Mouse (Mus musculus) frontal cortex, postnatal 10 days (tissue): ENCODE measurements at regions not wholly inside any gene's neighbourhood (a gene's known extent, or its start where the extent isn't known, plus 50 kb on each side); places are given as distances from the start of the nearest gene placed in this dataset.
A peak's percentile ranks its signal among the peaks of the same experiment; 100 is the strongest.

Source experiments
- DNase-seq, 2 experiments: peaks; one replicate each; pipeline ENCODE4 v3.0.0; 2022; ENCODE audit warnings: low spot score in 2 of 2, mixed read lengths in 1 of 2

DNA sequence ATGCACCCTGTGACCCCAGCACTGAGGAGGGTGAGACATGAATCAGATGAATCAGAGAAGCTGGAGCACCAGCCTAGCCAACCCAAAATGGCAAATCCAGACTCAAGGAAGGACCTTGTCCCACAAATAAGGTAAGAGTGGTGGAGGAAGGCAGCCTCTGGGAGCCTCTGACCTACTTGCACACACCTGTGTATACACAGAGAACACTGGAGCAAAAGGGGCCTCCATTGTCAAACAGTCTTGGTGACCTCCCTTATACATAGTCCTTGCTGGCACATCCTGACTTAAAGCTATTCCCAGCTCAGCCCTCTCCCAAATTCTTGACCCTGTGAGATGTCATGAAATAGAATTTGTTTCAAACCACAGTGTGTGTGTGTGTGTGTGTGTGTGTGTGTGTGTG lies 57.1 kb downstream of the Inhbb start:
- DNase-seq, result no peak

DNA sequence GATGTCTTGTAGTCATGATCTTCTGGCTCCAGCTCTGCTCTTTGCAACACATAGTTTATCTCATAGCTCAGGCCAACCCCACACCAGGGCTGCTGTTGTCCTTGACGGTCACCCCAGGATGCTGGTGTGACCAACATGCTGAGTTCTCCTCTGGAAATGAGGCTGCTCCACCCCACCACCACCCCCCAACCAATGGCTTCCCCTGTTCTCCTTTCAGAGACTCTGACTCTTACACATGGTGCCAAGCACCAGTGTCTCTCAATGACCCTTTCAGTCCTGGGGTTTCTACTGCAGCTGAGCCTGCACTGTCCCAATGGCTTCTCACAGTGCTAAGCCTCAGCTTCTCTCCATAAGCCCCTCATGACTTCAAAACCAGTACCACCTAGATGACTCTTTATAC lies 64.0 kb downstream of the Inhbb start:
- no peak for DNase-seq

DNA sequence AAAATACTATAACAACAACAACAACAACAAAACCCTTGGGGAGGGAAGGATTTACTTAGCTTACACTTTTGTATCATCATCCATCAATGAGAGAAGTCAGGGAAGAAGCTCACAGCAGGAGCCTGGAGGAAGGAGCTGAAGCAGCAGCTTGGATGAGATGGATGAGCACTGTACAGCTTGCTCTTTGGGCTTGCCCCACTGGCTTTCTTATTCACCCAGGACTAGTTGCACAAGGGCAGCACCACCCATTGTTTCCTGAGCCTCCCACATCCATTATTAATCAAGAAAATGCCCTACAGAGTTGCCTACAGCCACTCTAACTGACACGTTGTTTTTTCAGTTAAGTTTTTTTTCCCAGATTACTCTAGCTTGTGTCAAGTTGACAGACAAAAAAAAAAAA lies 65.1 kb downstream of the Inhbb start:
- DNase-seq, result no peak

DNA sequence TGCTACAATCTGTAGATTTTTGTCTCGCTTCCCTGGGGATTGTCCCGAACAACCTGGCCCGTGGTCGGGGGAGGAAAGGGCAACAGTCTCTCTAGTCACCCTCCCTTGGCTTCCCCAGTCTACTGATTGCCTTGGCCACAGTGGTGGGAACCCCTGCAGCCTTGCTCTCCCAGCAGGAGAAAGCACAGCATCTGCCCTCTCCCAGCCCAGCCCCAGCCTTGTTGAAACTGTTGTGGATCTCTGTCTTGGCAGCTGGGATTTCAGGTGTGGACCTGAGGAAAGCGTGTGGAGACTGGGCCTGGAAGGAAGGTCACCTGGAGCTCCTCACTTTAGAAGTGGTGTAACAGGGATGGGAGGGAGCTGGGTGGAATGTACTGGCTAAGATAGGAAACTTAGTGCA lies 66.6 kb downstream of the Inhbb start:
- no peak for DNase-seq

DNA sequence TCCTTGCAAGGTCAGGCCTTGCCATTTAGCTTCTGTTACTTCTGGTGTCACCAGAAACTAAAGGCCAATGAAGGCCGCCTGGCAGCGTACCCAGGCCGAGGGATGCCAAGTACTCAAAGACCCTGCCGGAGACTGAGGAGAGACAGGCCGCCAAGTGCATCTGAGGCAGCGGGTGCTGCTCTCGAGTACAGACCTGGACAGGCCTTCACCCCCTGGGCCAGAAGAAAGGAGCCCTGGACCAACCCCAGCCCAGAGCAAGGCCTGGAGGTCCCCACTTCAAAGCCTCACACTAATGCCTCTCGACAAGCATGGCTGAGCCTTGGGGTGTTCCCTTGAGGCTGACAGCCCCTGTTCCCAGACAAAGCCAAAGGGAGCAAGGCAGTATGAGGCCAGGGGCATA lies 70.5 kb downstream of the Inhbb start:
- no peak for DNase-seq

DNA sequence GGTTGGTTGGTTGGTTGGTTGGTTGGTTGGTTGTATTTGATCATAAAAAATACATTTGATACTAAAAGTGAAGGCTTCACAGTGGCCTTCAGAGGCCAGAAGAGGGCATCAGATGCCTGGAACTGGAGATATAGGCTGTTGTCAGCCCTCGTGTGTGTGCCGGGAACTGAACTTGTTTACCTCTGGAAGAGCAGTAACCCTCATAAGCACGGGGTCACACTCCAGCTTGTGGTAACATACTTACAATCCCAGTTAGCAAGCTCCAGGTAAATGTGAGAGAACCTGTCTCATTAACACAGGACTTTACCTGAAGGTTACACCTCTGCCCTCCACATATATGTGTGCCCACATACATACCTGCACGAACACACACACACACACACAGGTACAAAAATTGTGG lies 71.2 kb downstream of the Inhbb start:
- DNase-seq, result no peak

DNA sequence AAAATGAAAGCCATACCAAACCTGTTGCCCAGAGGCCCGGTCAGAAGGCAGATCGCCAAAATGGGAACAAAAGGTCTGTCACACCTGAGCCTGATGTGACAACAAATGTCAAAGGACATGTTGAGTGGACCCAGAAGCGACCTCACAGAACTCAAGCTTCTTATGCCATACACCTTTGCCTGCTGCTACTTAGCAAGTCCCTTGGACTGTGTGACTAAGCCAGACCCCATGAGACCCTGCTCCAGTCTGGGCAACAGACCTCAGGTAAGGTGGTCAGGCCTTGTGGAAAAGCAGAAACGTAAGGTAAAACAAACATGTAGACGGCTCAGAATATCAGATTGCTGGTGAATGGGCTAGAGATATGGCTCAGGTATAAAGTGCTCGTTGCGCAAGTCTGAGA lies 71.8 kb downstream of the Inhbb start:
- DNase-seq, result no peak

DNA sequence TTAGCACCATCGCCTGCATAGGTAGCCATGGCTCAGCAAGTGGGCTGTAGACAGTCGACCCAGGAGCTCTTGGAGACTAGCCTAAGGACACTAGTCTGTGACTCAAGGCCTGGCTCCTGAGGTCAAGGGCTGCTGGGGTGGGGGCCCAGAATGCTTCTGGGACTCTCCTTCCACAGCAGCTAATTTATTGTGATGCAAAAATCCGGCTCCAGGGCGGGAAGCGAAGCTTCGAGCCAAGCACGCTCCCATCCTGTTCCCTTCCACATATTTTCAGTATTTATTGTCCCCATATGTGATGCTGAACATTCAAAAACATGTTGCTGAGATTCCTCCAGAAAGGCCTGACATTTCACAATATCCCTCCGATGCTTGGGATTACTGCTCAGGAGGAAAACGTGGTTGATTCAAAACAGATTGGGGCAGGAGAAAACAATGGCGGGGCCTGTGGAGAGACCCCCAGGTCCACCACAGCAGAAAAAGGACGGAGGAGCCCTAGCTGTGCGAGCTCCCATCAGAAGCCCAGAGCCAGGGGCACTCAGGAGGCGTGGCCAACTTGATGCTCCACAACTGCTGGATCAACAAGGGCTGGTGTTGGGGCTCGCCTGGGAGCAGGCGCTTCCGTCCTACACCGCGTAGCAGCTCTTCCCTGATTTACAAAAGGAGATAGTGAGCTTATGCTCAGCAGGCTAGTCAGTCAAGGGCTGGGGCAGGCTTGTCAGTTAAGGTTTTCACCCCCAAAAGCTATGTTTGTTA lies 73.4 kb downstream of the Inhbb start:
- no peak for DNase-seq

DNA sequence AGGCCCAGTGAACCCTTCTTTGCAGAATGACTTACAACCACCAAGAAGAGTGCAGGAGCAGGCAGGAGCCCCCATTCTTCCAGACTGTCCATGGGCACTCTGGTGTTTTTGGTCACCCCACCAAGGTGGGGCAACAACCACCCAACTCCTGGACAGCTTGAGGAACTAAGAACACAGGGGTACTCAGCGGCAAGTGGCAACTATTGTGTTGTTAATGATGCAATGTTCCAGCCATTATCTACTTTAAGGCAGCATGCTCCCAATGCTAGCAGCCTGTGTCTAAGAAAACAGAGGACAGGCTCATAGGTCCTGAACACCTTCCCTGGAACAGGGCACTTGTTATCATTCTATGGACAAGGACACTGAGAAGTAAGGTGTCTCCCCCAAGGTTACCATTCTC lies 74.3 kb downstream of the Inhbb start:
- DNase-seq, result no peak

DNA sequence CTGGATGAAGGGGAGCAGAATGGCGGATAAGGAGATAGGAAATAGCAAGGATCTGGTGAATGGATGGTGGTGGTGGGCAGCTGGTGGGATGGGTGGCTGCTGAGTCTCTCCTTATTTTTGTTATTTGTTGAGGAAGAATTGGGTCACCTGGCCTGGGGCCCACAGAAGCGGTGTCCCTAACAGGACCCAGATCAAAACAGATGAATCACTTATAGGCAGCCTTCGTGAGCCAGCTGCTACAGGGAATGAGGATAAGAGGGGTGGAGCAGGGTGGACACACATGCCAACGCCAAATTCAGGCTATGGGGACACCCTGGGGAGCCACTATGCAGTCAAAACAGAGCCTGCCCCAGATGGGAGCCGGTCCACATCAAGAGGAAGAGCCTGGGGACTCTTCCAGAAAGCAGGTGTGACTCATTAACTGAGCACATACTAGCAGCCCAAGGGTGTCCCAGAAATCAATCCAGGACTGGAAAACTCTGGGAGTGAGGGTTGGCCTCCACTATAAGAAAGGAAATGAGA lies 75.4 kb downstream of the Inhbb start:
- DNase-seq, result no peak

DNA sequence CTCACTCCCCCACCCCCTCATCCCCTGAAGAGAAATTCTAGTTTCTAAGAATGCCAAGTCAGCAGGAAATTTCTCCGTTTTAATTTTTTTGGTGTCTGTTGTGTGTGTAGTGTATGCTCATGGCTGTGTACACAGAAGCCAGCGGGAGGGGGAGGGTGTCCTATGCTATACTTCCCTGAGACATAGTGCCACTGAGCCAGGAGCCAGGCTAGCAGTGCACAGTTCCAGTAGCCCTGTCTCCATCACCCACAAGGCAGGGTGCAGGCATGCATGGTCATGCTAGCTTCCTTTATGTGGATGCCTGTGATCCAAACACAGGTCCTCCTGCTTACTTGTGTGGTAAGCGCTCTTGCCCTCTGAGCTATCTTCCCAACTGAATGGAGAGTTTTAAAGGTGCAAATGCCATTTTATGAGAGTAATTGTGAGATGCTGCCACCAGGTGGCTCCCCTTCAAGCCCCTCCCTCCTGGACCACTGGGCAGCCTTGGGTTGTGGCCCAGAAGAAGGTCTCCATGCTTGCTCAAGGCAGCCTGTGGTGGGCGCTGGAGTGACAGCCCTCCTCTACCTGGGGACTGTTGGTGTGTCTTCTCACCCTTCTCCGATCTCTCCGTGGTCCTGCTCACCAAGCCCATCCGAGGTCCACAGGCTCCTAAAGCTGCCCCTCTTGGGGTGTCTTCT lies 76.8 kb downstream of the Inhbb start:
- no peak for DNase-seq

DNA sequence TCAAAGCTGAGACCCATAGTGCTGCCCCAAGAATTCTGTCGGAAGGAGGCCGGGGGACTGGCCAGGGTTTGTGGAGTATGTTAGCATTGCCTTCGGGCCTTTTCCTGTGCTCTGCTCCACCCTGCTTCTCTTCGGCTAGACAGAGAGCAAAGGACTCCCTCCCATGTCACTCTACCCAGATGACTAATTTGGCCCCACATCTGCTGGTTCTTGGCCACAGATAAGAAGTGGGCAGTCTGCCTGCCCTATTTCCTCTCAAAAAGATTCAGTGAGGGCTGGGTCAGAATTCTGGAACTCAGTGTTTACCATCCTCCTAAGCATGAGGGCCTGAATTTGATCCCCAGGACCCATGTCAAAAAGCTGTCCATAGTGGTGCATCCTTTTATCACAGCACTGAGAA lies 78.0 kb downstream of the Inhbb start:
- DNase-seq, result no peak

DNA sequence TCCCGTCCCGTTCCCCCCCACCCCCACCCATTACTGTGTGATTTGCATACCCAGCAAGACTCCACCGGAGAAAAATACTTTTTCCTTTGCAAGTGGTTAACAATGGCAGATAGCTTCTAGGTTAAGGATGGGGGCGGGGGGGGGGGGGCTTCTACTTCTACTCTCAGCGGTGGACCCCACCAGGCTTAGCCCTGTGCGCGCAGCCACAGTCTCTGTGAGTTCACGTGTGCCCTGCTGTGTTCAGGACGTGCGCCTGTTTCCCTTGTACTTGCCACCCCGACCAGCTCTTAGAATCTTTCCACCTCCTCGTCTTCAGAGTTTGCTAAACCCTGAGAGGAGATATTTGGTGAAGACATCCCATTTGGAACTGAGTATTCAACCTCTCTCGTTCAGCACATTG lies 86.9 kb downstream of the Inhbb start:
- DNase-seq, result no peak

DNA sequence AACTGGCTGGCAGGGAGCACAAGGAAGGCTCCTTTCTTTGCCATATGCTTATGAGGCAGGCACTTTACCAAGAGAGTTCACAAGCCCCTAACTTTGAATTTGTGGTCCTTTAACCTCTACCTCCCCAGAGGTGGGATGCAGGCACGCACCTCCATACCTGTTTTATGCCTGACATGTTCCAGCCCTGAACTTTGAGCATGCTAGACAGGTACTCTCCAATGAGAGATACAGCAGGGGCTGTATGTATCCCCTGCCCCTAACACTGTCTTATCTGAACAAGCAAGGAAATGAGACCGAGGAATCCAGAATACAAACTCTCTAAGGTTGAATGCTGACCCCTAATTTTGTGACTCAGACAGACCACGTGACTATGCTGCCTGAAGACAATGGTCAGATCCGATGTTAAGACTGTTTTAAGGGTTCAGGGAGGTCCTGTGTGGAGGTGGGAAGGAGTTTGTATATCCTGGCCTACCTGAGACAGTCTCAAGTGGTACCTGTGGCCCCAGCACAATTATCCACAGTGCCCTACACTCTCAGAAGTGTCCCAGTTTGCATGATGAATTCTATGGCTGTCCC lies 91.2 kb downstream of the Inhbb start:
- DNase-seq, result no peak

DNA sequence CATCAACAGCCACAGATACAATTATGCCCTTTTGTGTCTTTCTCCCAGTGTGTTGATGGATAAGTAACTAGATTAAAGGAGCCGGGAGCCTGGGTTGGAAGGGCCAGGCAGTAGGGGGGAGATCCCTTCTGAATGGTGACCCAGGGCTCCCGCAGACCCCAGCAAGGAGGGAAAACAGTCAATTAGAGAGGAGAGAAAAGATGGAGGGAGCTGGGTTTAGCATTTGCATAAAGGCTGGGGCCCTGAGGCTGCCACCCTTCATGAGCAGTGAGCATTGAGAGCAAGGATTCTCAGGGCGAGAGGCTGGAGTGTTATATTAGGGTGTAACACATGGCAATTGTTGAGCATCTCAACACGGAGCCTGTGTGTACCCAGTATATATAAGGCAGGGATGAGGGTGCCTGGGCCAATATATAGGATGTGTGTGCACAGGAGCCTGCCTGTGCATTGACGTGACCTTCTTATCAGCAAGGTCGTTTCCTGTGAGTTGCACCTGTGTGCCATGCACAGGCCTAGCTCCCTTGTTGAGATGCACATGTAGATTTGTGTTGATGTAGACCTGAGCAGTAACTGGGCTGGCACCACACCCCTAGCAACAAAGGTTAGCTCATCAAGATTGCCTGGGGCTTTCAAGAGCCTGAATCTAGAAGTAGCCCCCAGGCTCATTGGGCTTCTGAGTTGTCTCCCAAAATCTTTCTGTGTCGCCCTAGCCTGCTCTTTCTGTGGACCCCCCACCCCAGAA lies 92.2 kb downstream of the Inhbb start:
- no peak for DNase-seq

DNA sequence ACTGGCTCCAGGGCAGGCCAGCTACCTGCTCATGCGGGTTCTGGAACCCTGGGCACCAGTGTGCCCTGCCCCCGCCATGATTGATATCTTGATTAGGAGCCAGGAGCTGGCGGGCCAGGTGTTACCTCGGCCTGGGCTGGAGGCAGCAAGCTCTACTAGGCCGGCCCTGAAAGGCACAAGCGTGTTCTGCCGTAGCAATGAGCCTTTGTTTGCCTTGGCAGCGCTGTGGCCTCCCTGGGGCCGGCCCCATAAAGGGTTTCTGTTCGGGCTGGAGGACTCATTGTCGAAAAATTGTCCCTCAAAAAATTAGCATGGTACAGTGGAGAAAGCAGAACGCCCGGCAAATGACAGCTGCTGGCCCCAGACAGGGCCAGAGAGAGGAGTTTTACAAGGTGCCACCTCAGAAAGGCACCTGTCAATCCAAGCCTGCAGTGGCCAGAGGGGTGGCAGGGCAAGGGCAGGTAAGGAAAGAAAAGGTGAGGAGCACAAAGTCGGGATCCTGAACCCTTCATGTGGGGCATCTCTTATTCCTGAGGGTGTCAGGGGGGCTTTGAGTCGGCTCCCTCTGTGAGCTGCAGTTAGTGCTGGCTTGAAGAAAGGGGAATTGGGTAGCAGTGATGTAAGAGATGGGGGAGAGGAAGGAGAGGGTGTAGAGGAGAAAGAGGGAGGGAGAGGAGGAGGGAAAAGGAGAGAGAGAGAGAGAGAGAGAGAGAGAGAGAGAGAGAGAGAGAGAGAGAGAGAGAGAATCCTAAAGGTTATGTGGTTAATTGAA lies 92.9 kb downstream of the Inhbb start:
- DNase-seq, result peak; percentile 37 to 38

DNA sequence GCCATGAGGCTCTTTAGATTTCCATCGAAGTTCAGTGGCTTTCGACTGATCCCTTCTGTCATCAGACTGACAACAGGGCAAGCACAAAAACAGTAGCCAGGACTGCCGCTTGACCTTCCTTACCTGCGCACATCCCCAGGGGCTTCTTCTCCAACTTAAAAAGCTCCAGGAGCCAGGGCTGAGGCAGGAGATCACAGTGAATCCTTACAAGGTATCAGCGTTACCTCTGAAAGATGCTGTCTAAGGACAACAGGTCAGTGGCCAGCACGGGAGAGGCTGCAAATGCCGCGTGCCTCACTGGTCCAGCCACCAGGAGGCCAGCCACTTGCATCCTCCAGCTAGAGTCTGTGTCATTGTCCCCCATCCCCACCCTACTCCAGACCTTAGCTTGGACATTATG lies 97.5 kb downstream of the Inhbb start:
- no peak for DNase-seq

DNA sequence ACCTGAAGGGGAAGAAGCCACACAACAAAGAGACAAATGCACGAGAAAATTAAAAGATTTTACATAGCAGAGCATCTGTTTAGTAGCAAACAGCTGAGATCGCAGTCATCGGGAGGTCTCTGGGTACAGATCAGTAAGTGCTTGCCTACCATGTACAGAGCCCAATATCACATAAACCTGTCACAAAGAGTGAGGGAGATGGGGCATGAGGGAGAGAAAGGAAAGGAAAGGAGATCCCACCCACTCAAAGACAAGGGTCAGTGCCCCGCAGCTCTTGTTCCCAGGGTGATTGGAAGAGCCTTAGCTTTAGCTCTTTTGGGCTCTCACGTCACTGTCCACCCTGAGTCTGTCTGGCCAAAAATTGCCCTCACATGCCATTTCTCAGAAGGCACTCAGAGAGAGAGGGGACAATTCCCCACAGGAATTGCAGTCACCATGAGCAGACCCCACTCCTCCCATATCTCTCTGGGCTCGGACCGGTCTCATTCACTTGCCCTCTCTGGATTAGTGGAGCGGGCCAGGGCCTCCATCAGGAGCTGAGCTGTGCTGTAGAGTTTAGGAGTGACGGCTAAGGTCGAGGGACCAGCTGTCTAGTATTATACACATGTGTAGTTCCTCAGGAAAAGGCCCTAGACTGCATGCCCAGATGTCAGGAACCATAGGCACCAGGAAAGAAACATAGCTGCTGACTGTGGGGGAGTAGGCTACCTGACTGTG lies 99.6 kb downstream of the Inhbb start:
- no peak for DNase-seq

DNA sequence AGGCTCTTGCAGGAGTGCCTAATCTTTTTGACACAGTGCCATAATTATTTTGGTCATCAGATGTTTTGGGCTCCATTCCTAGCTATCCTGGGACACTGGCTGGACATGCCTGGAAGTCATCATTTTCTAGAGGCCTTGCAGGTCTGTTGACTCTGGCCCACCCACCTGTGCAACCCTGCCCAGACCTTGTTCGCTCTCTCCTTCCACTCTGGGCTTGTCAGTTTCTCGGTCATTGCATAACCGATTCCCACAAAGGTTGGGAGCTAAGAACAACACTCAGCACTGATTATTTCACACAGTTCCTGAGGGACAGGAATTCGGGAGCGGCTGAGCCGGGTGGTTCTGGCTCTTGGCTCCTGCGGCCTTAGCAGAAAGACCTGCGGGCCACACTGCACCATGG lies 100.2 kb downstream of the Inhbb start:
- DNase-seq, result no peak

DNA sequence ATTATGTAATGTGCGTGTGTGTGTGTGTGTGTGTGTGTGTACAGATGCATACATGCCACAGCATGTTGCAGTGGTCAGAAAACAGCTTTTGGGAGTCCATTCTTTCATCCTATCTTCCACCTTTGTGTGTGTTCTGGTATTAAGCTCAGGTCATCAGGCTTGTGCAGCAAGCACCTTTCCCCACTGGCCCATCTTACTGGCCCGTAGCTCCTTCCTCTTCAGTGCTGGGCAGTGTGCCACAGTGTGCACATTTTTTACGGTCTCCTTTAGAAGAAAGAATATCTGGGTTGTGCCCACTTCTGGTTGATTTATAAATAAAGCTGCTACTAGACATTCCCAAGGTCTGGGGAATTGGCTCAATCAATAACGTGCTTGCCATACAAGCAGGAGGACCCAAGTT lies 105.0 kb downstream of the Inhbb start:
- DNase-seq, result no peak
